Mouse (Mus musculus) inflammation-experienced regulatory T-cells, adult 6 months (primary cell): Measurements from ENCODE around the gene Pmvk. TPM values are rescaled to one million over a fixed set of nuclear protein-coding genes. Genes with fewer than 3 reads are reported as not detected.
A peak's percentile ranks its signal among the peaks of the same experiment; 100 is the strongest.

Source experiments
- ATAC-seq: one replicate; pipeline ENCODE4 v1.8.0; 2017
- polyA plus RNA-seq, 3 experiments: library from polyadenylated mRNA; unstranded; fragments of 100-300 nt; shearing (Covaris generic); gene quantifications; one replicate each; pipeline ENCODE4 v1.2.1; 2017

The Pmvk gene
- polyA plus RNA-seq, 3 experiments from 2014 or later: 34.8 to 40.5 (median 39.0) TPM

DNA sequence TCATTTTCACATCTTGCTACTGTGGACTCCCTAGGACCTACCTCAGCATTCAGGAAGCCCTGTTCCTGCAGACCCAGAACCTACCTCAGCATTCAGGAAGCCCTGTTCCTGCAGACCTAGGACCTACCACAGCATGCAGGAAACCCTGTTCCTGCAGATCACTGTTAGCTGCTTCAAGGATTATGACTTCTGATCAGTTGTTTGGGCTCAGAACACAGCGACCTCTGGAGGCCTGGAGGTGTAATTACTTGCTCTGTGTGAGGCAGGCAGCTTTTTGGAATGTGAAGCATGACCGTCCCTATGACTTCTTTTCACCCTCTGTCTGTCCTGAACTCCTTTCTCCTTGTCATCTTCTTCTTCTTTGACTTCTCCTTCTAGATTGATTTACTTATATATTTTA is 27.1 kb downstream of the Pmvk start:
- no peak for ATAC-seq

DNA sequence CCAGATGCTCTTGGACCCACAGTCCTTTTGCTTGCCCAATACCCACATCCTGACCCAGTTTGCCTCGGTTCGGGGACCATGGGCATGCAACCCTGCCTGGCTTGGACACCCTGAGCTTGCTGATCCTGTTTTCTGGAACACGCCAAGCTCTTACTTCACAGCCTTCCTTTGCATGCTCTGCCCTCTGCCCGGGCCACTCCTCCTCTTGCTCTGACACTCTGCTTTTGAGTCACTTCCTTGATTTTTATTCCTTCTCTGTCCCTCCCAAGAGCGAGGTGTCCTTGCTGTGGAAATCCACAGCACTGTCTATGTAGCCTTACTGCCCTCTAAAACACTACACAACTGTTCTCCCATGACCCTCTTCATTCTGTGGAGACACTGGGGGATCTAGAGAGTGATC is 27.9 kb downstream of the Pmvk start:
- ATAC-seq: no peak

DNA sequence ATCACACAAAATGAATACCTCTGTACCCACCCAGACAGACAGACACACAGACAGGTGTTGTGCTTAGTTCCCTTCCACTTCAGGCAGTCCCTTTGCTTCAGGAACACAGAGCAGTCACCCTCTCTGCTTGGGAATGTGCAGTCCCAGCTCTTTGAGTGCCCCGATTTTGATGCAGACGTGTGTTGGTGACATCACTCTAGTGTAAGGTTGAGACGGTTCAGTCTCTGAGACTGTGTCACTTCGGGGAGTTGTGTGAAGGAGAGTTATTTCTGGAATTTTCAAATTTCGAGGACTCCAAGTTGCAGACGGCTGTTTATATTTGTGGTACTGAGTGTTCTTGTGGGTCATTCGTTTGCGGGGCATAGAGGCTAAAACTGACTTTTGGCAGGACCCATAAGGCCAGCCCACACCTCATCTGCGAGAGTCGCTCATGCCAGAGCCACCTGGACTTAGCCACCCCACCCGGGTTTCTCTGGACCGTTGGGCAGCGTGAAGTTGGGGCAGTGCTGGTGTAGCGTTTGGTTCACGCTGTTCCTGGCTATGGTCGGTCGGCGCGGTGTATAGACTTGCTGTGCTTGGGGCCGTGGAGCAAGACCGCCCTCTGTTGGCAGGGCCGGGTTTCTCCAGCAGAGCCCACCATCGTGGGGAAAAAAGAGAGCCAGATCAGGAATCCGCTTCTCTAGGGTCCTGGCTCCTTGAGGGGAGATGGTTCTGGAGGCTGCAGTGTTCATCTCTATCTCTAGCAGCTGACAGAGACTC is 30.6 kb downstream of the Pmvk start:
- peak; percentile 71 for ATAC-seq

DNA sequence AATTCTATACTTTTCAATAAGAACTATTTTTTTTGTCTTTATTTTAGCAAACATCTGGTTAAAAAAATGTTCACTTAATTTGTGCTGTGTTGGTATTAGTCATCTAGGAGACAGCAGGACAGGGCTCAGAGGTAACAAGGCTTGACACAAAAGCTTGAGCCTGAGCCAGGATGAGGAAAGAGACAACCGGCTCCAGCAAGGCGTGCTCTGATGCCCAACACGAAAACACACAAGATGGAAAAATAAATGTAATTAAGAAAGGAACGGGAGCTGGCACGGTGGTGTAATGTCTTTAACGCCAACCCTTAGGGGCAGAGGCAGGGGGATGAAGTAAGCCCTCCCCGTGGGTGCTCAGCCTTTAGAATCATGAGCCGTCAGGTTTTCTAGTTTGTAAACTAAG is 31.8 kb downstream of the Pmvk start:
- no peak for ATAC-seq

DNA sequence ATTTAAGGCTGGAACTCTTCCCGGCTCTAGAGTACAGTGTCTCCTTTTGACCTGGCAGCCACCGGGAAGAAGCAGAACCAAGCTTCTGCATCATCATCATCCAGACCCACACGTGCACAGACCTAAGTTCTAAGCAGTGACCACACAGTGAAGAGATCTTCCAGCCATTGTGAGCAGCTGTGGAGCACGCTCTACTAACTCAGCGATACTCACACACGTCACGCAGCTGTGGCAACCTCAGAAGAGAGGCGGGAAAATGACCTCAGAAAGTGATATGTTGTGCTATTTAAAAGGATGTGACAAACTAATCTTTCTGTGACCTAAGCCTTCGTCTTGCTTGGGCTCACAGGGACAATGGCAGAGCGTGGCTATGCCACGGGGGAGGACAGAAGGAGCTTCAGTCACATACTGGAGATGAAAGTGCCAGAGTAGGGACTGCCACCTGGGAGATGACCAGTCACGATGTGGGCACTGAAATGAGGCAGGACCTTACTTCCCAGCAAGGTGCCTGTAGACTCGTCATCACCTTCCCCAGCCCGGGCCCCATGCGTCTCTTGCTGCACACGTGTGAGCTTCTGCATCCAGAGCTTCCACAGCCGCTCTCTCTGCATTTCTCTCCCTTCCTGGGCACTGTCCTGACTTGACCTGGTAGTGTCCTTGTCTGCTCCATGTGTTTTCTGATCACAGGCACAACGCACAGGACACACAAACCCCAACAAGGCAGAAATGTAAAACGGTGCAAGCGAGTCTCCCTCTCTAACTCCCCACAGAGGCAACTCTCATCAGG is 32.8 kb downstream of the Pmvk start:
- ATAC-seq: no peak

DNA sequence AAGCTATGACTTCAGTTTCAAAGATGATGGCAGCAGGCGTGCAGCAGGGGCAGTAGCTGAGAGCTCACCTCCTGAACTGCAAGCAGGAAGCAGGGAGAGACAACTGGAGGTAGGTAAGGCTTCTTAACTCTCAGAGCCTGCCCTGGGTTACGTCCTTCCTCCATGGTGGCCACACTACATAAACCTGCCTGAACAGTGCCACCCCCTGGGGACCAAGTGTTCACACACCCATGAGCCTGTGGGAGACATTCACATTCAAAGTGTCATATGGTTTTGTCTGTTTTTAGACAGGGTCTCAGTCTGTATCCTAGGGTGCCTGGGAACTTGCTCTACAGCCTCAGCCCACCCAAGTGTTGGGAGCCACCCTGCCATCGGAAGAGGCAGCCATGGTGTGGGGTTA is 36.4 kb downstream of the Pmvk start:
- no peak for ATAC-seq

DNA sequence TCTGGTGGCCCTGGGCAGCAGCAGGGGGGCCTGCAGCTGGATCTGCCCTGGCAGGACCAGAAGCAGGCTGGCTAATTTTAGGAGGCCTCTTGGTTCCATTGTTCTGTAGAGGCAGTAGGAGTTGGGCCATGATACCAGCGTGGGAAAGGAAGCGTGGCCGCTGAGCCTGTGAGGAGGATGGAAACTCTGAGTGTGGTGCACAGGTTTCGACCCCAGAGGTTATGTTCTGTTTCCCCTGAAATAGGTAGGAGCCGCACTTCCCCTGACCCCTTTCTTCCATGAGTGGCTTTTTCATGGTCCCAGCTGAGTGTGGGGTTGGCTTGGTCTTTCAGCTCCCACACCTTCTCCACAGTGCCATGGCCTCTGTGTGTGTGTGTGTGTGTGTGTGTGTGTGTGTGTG is 37.2 kb downstream of the Pmvk start:
- ATAC-seq: peak; percentile 76

DNA sequence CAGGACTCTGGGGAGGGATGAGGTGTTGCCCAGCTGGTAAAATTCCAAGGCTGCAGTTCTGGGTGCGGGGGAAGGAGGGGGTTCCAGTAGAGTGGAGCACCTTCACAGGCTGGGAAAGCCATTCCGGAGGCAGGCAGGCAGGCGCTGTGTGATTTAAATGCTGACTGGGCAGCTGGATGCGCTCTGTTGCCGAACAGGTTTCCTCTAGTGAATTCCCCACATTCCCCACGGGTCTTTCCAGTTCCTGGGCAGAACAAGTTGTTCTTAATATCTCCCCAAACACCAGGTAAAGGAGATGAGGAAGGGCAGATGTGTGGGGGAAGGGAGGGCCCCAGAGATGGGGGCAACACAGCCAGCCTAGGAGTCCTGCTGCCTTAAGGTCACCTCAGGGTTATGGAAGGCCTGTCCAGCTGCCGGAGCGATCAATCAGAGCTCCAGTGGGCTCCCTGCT is 38.4 kb downstream of the Pmvk start:
- ATAC-seq: no peak

DNA sequence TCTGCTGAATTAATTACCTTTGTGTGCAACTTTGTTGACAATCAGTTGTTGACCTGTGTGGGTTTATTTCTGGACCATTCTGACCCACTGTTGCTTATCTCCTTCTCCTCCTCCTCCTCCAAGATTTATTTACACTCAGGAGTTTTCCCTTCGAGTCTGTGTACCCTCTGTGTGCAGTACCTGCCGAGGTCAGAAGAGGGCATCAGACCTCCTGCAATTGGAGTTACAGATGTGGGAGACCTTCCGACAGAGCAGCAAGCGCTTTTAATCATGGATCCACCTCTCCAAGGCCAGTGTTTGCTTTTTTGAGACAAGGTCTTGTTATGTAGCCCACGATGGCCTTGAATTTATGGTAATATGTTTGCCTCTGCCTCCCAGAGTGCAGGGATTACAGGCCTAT is 40.3 kb downstream of the Pmvk start:
- no peak for ATAC-seq

DNA sequence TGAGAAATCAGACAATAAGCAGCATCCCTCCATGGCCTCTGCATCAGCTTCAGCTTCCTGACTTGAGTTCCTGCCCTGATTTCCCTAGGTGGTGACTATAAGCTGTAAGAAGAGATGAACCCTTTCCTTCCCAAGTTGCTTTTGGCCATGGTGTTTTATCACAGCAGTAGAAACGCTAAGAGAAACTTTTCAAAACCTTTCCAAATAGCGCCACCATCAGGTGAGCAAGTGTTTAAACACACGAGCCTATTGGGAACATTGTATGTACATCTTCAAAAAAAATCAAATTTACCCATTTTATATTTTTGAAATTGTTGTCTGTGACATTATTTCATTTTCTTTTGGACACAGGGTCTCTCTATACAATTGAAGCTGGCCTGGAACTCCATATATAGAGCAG is 42.0 kb downstream of the Pmvk start:
- no peak for ATAC-seq

DNA sequence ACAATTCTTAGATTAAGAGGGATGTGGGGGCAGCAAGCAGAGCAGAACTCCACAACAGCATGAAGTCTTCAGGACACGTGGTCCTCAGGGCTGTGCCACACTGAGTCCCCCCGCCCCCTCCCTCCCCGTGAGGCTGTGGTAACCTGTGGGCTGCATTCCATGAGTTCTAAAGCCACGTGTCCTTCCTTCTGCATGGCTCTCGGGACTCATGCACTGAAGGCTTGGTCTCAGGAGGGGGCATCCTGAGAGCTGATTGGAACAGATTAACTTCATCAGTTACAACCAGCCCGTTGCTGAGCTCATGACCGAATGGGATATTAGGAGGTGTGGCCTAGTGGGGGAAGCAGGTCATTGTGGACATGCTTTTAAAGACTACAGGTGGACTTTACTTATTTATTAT is 45.4 kb downstream of the Pmvk start:
- ATAC-seq: no peak

DNA sequence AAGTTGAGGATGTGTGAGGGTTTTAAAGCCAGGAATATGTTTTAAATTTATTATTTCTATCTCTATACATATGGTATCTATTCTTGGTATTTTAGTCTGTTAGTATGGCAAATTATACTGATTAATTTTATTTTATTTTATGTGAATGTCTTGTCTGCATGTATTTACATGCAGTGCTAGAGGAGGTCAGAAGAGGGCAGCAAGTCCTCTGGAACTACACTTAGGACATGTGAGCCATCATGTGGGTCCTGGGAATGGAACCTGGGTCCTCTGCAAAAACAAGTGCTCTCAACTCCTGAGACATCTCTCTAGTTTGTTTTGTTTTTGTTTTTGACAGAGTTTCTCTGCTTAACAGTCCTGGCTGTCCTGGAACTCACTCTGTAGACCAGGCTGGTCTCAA is 47.1 kb downstream of the Pmvk start:
- ATAC-seq: no peak

DNA sequence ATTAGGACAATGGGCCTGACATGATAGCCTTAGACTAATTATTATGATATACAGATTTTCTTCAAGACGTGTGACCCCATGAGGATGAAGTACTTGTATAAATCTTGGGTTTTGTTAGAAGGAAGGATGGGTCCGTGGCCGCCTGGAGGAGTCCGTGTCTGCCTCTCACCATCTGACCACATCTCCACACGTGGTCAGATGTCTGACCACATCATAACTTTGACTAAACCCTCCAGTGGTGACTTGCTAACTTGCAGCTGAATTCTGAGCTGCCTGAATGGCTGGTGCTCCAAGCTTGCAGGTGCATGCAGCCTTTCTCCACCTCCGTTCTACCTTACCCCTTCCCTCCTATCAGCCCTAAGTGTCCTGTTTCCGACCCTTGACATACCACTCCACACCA is 48.2 kb downstream of the Pmvk start:
- no peak for ATAC-seq

DNA sequence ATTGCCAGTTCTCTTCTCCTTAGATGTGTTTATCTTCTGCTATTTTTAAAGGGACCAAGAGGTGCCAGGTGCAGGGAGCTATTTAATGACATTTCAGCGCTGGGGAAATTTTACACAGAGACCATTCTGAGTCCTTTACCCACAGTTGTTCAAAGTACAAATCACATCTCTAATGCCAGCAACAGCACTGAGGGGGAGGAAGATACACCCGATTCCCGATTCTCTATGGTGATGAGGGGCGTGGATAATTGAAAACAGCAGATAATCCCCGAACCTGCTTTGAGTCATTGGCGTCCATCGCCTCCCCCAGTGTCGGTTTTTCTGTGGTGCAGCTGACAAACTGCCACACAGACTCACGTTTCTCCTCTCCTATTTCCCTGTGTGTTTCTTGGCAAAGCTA is 53.7 kb downstream of the Pmvk start:
- no peak for ATAC-seq

DNA sequence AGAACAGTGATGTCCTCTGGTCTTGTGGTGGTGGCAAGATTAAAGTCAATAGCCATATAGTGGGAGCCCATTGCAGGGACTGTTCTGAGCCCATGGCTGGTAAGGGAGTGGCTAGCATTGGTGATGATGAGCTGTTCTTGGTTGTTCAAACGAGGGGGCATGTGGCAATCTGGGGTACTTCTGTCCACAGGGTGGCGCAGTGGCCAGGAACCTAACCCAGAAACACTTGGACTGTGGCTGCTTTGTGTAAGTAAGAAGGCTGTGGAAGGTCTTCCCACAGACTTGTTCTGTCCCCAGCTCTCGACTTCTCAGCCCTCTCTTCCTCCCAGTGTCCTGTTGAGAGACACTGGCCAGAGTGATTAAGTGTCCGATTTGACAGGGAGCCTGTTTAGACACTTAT is 56.6 kb downstream of the Pmvk start:
- ATAC-seq: no peak

DNA sequence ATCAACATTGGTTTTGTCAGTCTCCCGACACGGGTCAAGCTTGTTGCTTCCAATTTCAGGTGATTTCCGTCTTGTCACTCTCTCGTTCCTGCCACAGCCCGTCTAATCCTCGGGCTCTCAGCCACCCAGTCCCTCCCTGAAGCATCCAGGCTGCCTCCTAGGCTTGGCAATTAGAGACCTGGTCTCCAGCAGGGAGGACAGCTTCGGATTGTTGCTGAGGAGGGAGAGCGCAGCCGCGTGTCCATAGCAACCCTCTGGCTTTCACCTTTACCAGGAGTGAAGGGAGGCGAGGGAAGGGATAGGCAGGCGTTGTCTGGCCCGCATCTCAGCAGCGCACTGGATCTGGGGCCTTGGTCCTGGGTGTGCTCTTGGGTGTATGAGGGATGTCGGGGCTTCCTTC is 57.1 kb downstream of the Pmvk start:
- no peak for ATAC-seq

DNA sequence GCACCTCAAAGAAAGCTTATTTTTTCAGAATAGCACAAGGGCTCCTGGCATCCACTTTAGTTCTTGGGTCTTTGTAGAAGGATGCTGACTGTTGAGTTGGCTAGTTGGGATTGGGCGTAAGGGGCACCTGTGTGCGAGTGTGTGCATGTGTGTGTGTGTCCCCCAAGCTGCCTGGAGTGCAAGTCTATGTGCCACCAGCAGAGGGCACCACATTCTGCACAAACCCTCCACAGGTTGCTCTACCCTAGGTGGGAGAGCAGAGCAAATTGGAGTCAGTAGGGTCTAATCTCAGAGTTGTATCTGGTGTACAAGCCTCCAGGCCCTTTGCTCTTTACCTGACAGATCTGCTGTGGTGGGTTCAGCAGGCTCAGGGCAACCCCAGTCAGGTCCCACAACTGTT is 57.9 kb downstream of the Pmvk start:
- no peak for ATAC-seq

DNA sequence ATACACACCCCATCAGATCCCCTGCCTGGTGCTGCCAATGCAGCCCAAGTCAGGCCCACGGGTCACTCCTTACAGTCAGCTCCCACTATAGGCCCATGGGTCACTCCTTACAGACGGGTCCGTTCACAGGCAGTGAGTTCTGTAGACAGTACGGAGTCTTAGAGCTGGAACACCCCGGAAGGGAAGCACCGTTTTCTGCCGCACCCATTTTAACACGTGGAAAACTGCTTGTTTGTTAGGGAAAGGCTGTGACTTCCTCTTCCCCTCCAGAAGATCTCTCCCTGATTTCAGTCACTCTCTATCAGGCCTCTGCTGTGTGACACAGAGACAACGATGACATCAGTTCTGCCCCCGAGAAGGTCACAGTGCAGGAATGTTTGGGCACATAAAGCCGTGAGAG is 61.1 kb downstream of the Pmvk start:
- no peak for ATAC-seq

DNA sequence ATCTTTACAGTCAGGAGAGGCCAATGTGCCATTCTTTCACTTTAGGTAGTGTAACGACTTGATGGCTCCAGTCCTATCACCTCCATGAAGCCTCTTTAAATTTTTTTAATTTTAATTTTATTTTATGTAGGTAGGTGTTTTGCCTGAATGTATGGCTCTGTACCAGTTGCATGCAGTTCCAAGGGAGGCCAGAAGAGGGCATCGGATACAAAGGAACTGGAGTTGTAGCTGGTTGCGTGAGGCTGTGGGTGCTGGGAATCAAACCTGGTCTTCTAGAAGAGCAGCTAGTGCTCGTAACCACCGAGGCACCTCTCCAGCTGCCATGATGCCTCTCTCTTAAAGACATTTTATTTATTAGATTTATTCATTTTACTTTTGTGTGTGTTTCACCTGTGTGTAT is 62.0 kb downstream of the Pmvk start:
- no peak for ATAC-seq

Other genes with a start within 250 kb of the Pmvk start
- gene Thbs3, start 239.4 kb upstream of the Pmvk start, polyA plus RNA-seq: 1 to 10 TPM in 2 of 3 experiments, under 1 TPM in 1; 0.48 to 3.3 (median 2.7) TPM
- gene Mtx1, start 227.5 kb upstream of the Pmvk start, polyA plus RNA-seq: 100 to 1,000 TPM in 1 of 3 experiments, 10 to 100 TPM in 2; 77.7 to 112 (median 94.3) TPM
- gene Muc1, start 225.5 kb upstream of the Pmvk start, polyA plus RNA-seq: 1 to 10 TPM; 1.6 to 2.5 (median 1.8) TPM
- gene Krtcap2, start 208.6 kb upstream of the Pmvk start, polyA plus RNA-seq: 100 to 1,000 TPM; 271 to 458 (median 303) TPM
- gene Trim46, start 208.2 kb upstream of the Pmvk start, polyA plus RNA-seq: 1 to 10 TPM; 2.6 to 5.5 (median 3.4) TPM
- gene Dpm3, start 195.2 kb upstream of the Pmvk start, polyA plus RNA-seq: 100 to 1,000 TPM; 115 to 155 (median 137) TPM
- 100 to 1,000 TPM; 152 to 315 (median 248) TPM for gene Slc50a1, start 184.0 kb upstream of the Pmvk start, polyA plus RNA-seq
- gene Efna1, start 173.4 kb upstream of the Pmvk start, polyA plus RNA-seq: not detected
- not detected for gene Efna3, start 131.6 kb upstream of the Pmvk start, polyA plus RNA-seq
- under 1 TPM in 2 of 3 experiments, not detected in 1; 0.49 to 0.59 TPM for gene Efna4, start 116.5 kb upstream of the Pmvk start, polyA plus RNA-seq
- gene Adam15, start 104.5 kb upstream of the Pmvk start, polyA plus RNA-seq: 10 to 100 TPM in 2 of 3 experiments, 1 to 10 TPM in 1; 6.8 to 11.1 (median 10.8) TPM
- under 1 TPM in 2 of 3 experiments, not detected in 1; 0.20 to 0.54 TPM for gene Dcst2, start 92.6 kb upstream of the Pmvk start, polyA plus RNA-seq
- gene Dcst1, start 89.3 kb upstream of the Pmvk start, polyA plus RNA-seq: under 1 TPM; 0.40 to 0.88 (median 0.71) TPM
- gene Zbtb7b, start 59.8 kb upstream of the Pmvk start, polyA plus RNA-seq: 10 to 100 TPM; 11.1 to 16.2 (median 11.4) TPM
- gene Lenep, start 51.7 kb upstream of the Pmvk start, polyA plus RNA-seq: under 1 TPM in 1 of 3 experiments, not detected in 2; 0.38 TPM
- 10 to 100 TPM; 43.1 to 63.7 (median 57.5) TPM for gene Flad1, start 42.7 kb upstream of the Pmvk start, polyA plus RNA-seq
- 100 to 1,000 TPM in 1 of 3 experiments, 10 to 100 TPM in 2; 23.3 to 176 (median 34.8) TPM for gene Cks1b, start 36.2 kb upstream of the Pmvk start, polyA plus RNA-seq
- 10 to 100 TPM; 31.2 to 34.1 (median 33.7) TPM for gene Shc1, start 36.1 kb upstream of the Pmvk start, polyA plus RNA-seq
- 1 to 10 TPM; 9.0 to 9.6 (median 9.5) TPM for gene Pygo2, start 24.3 kb upstream of the Pmvk start, polyA plus RNA-seq
- gene Pbxip1, start 17.8 kb upstream of the Pmvk start, polyA plus RNA-seq: 10 to 100 TPM; 41.1 to 46.1 (median 42.2) TPM
- not detected for gene Kcnn3, start 65.6 kb downstream of the Pmvk start, polyA plus RNA-seq